Mouse (Mus musculus) right cerebral cortex, postnatal 14 days (tissue): Measurements from ENCODE around the gene Cygb.
A peak's percentile ranks its signal among the peaks of the same experiment; 100 is the strongest.

Experiments used
- DNase-seq: peaks from one replicate; pipeline ENCODE4 v3.0.0; 2022

Gene Cygb

DNA sequence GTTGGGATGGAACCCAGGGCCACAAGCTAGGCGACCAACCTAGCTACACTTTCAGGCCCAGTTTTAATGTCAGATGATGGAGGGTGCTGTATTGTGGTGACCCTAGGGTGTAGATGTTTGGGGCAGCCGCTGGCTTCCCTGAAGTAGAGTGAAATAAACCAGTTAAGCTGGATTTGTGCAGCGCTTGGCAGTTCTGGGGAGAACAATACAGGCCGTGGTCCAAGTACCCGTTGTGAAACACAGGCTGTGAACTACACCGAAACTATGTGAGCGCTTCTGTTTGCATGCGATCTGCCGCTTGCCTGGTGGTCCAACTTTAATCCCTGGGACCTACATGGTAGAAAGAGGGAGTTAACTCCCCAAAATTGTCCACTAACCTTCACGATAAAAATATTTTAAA is 21.2 kb downstream of the Cygb start:
- DNase-seq: no peak

DNA sequence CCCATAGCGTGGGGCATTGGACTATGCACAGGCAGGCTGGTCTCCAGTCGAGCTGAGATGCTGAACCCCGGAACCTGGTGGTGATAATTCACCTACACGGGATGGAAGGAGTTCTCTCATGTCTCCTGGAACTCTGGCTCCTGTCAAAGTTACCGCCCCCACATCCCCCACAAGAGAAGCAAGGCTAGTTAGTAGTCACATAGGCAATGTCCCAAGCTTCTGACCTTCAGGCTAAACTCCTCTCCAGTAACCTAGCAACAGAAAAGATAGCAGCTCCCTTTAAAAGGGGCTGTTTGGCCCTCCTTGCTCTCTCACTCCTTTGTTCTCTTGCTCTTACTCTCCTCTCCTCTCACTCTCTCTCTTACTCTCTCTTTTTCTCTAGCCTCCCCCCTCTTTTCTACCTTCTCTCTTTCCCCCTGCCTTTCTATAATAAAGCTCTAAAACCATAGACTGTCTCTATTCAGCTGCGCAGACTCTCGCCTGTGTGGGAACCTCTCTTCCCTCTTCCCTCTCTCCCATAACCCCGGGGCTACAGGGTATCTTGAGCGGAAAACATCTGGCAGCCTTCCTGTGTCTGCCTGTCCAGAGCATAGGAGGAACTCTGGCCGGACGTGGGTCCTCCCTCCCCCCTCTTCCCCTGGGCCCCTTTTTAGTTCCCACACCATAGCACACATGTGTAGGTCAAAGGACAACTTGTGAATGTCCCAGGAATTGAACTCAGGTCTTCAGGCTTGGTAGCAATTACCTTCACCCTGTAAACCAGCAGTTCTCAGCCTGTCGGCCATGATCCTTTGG is 23.7 kb downstream of the Cygb start:
- DNase-seq: no peak

DNA sequence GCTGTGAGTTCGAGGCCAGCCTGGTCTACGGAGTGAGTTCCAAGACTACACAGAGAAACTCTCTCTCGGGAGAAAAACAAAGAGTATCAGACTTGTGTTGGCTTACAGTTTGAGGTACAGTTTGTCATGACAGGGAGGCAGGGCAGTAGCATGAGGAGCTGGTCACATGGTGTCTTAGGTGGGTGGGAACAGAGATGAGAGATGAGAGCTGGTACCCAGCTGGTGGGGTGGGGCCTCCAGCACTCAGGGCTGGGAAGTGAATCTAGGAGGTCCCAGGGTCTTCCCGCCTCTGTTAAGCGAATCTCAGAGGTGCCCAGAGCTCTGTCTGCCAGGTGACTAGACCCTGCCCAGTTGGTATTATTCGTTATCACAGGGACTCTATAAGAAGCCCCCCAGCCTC is 24.6 kb downstream of the Cygb start:
- DNase-seq: no peak

DNA sequence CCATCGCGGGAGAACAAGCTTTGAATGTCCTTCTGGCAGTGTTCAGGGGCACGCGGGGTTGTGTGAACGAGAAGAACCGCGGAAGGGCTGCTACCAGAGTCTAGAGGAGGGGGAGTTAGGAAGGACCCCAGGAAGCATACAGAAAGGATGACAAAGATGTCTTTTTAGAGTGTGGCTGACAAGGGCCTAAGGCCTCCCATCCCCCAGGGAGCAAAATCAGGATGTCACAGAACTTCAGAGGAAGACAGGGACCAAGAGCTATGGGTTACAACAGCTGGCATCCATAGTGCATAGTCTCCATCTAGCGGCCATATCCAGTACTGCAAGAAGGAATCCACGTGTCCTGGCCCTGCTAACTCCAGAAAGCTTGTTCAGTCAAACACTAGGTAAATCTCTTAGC is 25.4 kb downstream of the Cygb start:
- DNase-seq: peak; percentile 83

DNA sequence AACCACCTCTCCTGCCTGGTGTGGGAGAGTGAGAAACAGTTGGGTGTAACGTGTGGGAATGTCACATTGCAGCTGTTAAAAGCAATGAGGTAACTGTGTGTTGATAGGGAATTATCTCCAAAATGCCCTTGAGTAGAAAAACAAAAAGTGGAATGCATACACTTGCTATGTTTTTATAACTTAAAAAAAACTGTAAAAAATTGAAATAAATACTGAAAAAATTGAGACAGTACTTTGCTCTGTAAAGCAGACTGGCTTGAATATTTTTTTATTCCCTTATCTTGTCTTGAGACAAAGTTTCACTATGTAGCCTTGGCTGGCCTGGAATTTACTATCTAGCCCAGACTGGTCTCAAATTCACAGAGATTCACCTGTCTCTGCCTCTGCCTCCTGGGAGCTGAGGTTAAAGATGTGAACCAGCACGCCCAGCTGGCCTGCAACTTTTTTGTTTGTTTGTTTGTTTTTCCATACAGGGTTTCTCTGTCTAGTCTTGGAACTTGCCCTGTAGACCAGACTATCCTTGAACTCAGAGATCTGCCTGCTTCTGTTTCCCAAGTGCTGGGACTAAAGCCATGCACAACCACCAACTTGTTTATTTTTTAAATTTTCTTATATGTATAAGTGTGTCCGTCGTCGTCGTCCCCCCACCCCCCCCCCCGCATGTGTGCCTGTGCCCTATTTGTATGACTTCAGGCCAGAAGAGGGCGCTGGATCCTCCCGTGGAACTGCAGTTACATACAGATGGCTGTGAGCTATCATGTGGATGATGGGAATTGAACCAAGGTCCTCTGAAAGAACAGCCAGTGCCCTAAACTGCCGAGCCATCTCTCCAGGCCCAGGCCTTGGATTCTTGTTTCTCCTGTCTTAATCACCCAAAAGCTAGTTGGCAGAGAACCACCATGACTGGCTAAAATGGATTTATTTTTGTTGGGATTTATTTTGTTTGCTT is 26.8 kb downstream of the Cygb start:
- peak; percentile 56 for DNase-seq

DNA sequence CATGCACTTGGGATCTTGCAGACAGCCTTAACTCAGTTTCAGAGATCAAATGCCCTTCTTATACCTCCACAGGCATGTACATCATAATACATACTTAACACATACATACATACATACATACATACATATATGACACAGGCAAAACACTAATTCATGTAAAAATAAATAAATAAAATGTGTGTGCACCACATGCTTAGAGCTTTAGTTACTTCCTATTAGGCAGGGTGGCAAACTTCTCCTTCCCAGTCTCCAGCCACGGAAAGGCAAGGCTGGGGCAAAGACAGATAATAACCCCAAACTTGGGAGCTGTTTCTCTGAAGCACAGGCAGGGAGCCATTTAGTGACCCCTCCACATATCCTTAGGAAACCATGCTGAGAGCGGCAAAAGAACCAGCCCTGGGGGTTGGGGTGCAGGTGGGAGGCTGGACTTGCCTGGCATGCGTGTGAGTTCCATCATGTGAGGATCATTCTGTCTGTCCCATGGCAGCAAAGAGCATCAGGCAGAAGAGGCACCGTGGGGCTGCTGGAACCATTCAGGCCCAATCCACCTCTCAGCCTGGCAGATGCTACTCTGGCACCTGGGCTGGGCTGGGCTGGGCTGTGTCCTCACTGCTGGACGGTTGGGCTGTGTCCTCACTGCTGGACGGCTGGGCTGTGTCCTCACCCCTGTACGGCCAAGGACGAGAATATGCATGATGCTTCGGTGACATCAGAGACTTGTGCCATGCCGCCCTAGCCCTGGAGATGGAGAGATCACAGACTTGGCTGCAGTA is 27.6 kb downstream of the Cygb start, which contains the start of gene Rhbdf2:
Gene Rhbdf2 (minus strand): TSS at position 721 of the 773 bp plus-strand sequence.
- DNase-seq: no peak

DNA sequence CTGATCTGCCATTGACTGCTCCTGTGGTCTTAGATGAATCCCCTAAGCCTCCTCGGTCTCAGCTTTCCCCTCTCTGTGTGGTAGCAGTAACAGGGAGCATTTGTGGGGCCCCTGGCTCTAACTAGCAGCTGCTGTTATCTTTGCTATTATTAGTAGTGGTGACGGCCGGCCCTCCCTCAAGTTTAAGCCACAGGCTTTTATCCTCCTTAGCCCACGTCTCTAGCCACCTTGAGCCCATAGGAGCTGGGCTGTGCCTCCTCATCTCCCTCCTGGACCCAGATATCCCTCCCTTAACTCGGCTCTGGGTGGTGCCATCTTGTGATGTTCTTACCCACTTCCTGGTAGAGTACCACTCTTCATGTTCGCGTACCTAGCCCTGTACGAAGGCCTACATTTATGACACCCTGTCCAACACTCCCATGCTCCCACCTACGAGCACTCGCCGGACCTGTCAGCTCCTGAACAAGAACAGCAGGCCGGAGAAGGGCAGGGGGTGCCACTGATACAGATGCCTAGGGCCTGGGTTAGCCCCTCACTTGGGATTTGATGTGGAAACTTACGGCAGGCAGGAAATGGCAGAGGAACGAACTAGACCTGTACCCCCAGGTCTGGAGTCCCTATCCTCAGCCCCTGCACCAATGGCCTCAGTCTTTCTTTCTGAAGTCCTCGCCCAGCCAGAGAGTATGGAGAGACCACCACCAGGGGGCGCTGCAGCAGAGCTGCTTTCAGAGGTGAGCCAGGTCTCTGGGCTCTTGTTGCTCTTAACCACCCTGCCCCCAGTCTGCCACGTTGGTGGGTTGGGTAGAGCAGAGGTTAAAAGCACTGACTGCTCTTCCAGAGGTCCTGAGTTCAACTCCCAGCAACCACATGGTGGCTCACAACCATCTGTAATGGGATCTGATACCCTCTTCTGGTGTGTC is 28.8 kb downstream of the Cygb start:
- peak; percentile 50 for DNase-seq

DNA sequence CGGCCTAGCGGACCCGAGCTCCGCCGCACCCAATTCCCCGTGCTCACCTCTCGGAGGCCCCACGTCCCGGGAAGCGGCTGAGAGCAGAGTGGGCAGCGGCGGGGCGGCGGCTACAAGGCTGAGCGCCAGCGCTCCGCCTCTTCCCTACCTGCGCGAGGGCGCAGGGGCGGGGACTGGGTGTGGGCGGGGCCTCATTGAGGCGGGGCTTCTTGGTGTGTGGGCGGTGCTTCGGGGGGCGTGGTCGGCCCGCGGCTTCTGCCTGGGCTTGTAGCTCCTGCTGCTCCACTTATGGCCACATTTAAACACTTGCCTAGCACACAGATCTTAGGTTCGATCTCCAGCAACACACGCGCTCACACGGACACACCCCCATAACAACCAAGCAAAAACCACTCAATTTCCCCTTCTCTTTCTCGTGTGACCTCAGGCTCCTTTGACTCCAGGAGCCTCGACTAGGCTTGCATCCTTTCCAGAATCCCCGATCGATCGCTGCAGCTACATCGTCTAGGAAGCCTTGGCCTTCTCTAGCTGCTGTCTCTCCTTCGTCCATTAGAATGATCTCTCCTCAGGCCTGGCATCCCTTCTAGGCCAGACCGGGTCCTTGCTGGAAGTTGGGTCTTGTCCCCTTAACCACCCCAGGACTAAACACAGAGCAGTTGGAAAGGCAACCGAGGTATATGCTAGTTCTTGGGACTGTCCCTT is 29.8 kb downstream of the Cygb start:
- DNase-seq: peak; percentile 37

DNA sequence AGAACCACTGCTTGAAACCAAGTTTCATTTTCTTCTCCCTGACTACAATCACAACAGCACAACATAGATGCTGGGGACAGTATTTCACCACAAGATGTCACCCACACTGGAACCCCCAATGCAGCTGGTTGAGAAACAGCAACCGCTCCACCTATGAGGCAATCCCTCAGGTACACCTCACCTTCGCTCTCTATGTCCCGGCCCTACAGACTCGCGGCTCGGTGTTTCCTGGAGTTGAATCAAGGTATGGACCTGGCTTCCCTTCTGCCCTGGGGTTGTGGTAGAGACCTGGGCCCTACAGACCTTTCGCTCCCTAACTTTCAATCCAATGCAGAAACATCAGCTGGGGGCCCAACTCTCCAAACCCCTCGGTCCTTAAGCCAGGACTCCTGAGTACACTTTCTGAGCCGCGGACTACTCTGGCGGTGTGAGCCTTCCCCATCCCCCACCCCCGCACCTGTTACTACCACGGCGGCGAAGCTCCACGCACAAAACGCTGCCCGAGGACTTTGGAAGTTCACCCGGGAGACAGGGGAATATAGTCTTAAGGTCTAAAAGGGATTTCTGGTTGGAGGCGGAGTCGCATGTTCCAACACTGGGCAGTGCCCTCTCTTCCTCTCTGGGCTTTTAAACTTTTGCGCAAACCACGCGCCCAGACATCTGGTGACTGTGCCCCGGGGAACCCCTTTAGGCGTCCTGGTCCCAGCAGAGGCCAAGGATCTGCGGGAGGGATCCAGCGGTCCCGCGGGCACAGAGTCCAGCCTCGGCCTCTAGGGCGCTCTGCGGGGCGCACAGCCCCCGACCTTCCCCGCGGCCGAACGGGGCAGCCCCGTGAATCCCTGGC is 30.6 kb downstream of the Cygb start:
- no peak for DNase-seq

DNA sequence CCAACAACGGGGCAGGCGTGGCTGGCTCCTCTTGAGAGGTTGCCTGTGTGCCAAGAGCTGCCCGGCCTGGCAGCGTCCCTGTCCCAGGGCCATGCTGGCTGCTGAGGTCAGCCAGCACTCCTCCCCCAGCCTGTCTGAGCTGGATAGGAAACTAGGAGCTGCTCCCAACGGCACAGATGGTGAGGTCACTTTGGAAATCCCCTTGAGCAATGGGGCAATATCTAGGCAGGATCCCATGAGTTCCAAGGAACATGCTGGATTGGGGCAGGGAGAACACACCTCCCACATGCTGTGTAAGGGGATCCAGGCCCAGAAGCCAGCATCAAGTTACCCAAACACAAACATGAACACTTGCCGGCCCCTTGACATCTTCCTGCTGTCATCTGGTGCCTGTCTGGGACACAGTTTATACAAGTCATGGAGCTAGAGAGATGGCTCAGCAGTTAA is 32.8 kb downstream of the Cygb start:
- DNase-seq: no peak

DNA sequence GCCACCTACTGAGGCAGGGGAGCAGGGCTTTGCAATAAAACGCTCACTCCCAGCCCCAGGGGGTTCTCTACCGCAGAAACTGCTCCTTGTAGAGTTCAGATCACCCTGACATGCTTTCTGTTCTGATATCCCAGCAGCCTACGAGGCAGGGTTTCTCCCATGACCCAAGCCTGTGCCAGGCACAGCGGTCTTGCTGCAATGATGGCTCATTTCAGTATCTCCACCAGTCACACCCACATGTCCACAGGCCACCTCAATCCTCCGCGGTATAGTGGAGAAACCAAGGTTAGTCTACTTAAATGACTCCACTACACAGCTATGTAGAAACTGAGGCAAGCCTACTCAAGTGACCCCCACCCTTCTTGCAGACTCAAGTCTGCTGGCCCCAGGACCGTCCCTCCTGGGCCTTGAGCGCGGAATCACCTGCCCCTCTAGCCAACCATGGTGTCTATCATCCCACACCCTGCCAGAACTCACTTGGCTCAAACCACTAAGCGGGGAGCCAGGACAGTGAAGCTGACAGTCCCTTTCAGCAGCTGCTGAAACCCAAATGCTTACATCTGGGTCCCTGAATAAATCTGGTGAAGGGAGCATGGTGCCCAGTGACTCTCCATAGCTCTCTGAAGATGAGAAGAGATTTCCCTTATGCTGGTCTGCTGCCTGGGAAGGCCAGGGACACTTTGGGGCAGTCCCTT is 33.4 kb downstream of the Cygb start:
- no peak for DNase-seq

DNA sequence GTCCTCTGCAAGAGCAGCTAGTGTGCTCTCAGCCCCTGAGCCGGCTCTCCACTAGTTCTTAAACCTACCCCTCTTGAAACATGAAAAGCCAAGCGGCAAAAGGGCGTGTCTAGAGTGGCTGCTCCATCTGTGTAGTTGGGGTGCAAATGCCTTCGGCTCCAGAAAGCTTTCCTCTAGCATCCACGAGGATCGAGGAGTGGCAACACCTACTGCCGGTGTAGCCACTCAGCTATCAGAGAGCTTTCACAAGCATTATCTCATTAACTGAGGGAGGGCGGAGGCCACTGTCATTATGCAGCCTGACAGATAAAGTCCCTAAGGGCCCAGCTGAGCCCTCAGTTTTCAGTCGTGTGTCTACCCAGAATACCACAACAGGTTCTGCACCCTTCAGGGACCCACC is 34.0 kb downstream of the Cygb start:
- no peak for DNase-seq

DNA sequence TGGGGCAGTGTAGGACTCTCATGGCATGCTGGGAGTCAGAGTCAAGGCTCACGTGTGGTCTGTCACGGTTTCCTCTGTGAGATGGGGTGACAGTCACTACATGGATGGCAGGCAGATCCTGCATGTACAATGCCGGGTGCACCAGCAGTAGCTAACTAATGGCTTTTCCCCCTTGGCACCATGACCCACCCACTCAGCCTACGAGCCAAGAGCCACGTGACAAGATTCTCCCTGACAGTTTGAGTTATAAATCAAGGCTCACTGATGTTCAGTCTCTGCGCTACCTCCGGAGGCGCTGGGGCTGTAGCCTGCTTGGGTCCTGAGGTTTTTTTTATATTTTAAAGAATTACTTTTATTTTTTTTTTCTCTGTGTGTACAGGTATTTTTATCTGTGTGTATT is 34.6 kb downstream of the Cygb start:
- no peak for DNase-seq

DNA sequence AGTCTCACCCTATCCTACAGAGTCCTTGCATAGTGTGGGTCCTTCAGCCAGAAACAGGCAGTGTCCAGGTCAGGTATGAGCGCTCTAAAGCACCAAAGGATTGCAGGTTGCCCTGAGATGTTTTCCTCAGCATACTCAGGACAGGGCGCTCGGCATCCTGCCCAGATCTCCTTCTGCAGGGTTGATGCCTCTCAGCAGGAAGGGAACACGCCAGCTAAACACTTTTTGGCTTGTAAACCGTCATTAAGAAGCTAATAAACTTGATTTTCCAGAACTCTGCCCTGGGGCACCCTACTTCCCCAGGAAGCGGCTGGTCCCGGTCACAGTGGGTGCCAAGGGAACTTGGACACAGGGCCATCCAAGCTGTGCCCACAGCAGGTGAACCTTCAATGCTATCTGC is 35.0 kb downstream of the Cygb start:
- no peak for DNase-seq

DNA sequence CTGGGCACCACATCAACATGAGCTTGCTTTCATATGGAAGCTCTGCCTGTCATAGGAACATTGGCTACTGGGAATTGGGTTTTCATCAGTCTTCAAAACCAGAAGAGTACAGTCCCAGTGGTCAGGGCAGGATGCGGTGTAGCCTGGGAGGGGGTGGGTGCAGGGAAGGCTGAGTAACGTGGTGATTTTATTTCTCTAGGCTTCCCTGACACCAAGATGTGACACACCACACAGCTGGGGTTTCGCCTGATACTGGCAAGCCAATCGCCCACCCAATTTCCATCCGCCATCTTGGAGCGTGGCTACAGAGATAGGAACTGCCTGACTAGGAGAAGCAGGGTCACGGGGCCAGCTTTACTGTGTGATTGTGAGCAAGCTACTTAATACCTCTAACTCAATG is 35.4 kb downstream of the Cygb start:
- no peak for DNase-seq

DNA sequence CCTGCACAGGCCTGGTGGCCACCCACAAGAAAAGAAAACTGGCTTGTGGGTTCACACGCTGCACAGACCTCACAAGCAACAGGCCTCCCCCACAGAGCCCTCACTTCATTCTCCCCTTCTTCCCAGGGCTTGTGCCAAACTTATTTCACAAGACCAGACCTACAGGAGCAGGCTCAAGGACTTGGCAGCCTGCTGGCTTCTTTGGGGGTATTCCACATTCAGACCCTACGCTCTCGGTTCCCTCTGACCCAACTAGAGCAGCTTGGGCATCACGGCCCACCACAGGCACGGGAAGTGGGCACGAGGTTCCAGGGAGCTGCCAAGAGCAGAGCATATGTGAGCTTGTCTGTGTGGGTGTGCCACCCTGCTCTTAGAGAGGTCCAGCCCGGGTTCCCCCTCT is 36.5 kb downstream of the Cygb start:
- no peak for DNase-seq

DNA sequence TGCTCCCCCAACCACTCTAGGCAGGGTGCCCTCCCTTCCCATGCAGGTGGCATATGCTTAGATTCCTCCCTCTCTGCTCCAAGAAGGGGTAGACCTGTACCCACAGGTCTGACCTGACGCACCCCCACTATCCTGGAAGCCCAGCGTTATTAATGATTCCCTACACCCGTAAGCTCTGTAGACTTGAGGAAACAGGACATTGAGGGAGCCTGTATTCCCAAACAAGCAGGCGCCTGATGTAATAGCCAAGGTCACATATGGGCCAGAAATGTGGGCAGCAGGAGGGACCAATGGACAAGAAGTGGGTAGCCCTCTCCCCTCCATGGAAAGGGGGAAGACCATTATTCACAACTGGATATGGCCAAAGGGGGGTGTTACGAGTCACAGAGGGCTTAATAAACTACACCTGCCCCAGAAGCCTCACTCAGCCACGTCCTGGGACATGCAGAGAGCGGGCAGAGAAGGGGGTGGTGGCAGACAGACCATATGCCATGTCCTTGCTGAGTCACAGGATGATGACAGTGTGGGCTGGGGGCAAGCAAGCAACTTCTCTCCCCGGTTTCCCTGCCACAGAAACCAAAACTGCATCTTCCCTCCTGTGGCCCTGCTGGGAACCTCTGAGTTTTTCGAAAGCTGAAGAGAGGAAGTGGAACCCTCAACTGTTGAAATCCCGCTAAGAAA is 37.5 kb downstream of the Cygb start:
- no peak for DNase-seq

DNA sequence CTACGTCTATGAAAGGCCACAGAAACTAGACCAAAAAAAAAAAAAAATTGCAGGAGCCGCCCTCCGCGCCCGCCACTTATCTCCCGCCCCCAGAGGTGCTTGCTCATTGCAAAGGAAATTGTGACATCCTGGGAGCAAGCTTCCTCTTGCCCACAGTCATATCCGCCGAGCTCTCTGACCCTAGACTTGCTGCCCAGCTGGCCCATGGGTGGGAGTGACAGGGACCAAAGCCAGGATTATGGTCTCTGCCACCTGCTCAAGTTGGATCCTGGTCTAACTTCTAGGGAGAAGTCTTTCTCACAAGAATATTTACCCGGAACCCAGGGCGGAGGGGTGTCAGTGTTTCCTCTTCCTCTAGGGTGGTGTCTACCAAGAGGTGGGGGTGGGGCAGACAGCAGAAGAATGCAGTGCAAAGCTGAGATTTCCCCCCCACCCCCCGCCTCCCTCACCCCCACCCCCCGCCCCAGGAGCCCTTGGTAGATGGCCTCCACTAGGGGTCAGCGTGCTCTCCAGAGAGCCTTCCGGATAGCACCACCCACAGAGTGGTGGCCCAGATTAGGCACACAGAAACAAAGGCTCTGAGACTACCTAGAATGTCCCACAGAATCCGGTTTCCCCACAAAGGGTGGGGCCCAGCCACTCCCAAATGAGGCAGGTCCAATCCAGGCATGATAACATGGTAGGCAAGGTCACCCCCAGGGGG is 38.2 kb downstream of the Cygb start:
- no peak for DNase-seq
